Mouse (Mus musculus): ENCODE results near the gene Gm10061. TPM values are rescaled to one million over a fixed set of nuclear protein-coding genes. Genes with fewer than 3 reads are reported as not detected.
"Not testable (repeated sequence)": the region's sequence is repeated elsewhere in the genome, so short reads cannot be mapped to it uniquely, and the experiment has no call there.

Gene Gm10061
- not detected in 2 replicates for polyA plus RNA-seq (2014; fragmentation: Nextera tagmentation; extraction: Ambion mirVana)

DNA sequence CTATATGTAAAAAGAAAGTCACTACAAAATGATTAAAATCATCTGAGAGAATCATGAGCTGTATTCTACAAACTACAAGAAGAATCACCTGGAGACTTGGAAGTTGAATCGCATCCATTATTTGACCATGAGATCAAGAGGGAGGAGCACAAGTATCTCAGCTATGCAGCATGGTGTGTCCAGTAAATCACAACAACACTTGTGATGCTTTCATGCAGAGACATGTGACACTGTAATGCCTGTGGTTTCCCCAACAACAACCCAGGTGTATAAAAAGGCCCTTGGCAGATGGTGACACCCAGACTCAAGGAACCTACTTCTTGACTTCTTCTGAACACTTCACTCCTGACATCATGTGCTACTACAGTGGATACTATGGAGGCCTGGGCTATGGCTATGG, at the start of gene Gm10061:
Gene Gm10061 (plus strand): TSS at position 301 of the 400 bp plus-strand sequence.
- no peaks in the 10 kb centered on the region for H3K27me3 ChIP-seq (ENCODE audit: control insufficient read depth, insufficient read depth, low read length)
- no peak within 1 kb of the TSS for H3K4me3 ChIP-seq (ENCODE audit: low read depth, low read length)
- ATAC-seq (ENCODE audit: insufficient read depth, low FRiP score, low TSS enrichment) (no peak), DNase-seq (ENCODE audit: low spot score) (no peak)
- H3K9ac ChIP-seq (ENCODE audit: low read length): no peak within 1 kb of the TSS
- 92% methylated on average over 1 of the region's 1 CpGs for WGBS
- no peak within 1 kb of the TSS for H3K4me2 ChIP-seq (ENCODE audit: low read depth)
- H3K9me3 ChIP-seq (ENCODE audit: control insufficient read depth, low read length): no peaks in the 10 kb centered on the region
- no peak within 1 kb of the TSS for H3K27ac ChIP-seq (ENCODE audit: low read depth, low read length)
- no peaks in the 10 kb centered on the region for H3K36me3 ChIP-seq (ENCODE audit: control insufficient read depth, insufficient read depth, low read length)
- H3K4me1 ChIP-seq (ENCODE audit: control insufficient read depth, insufficient read depth, low read length): no peaks in the 10 kb centered on the region

DNA sequence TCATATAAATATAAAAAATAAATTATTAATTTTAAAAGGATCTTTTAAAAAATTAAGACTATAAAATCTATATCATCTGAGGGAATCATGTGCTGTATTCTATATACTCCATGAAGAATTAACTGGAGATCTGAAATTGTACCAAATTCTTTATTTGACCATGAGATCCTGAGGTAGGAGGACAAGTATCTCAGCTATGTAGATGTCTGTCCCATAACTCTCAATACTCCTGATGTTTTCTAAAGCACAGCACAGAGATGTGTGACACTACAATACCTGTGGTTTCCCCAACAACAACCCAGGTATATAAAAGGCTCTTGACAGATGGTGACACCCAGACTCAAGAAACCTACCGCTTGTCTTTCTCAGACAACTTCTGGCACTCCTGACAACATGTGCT, 10.3 kb upstream of the Gm10061 start, which contains the start of gene Gm6358:
Gene Gm6358 (plus strand): TSS at position 301 of the 400 bp plus-strand sequence.
- H3K27ac ChIP-seq (ENCODE audit: low read depth, low read length): no peak within 1 kb of the TSS
- no peak within 1 kb of the TSS for H3K4me2 ChIP-seq (ENCODE audit: low read depth)
- H3K4me3 ChIP-seq (ENCODE audit: low read depth, low read length): no peak within 1 kb of the TSS
- H3K9me3 ChIP-seq (ENCODE audit: control insufficient read depth, low read length): no peaks in the 10 kb centered on the region
- no peak for ATAC-seq (ENCODE audit: insufficient read depth, low FRiP score, low TSS enrichment)
- no peaks in the 10 kb centered on the region for H3K36me3 ChIP-seq (ENCODE audit: control insufficient read depth, insufficient read depth, low read length)
- DNase-seq (ENCODE audit: low spot score): no peak
- no peaks in the 10 kb centered on the region for H3K4me1 ChIP-seq (ENCODE audit: control insufficient read depth, insufficient read depth, low read length)
- no peaks in the 10 kb centered on the region for H3K27me3 ChIP-seq (ENCODE audit: control insufficient read depth, insufficient read depth, low read length)
- no peak within 1 kb of the TSS for H3K9ac ChIP-seq (ENCODE audit: low read length)
- 87% methylated on average over 1 of the region's 1 CpGs for WGBS

DNA sequence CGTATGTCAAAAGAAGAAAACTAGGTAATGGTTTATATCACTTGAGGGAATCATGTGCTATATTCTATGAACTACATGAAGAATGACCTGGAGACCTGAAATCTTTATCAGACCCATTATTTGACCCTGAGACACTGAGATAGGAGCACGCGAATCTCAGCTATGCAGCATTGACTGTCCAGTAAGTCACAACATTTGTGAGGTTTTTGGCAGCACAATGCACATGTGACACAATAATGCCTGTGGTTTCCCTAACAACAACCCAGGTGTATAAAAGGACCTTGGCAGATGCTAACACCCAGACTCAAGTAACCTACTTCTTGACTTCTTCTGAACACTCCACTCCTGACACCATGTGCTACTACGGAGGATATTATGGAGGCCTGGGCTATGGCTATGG, 6.8 kb downstream of the Gm10061 start, which contains the start of gene Gm9789:
Gene Gm9789 (plus strand): TSS at position 301 of the 400 bp plus-strand sequence.
- DNase-seq (ENCODE audit: low spot score): no peak
- Histone ChIP-seq H3K27ac (ENCODE audit: low read depth, low read length) (no peak within 1 kb of the TSS), H3K4me2 (ENCODE audit: low read depth) (no peak within 1 kb of the TSS), H3K27me3 (ENCODE audit: control insufficient read depth, insufficient read depth, low read length) (no peaks in the 10 kb centered on the region), H3K4me1 (ENCODE audit: control insufficient read depth, insufficient read depth, low read length) (no peaks in the 10 kb centered on the region), H3K36me3 (ENCODE audit: control insufficient read depth, insufficient read depth, low read length) (no peaks in the 10 kb centered on the region), H3K9ac (ENCODE audit: low read length) (no peak within 1 kb of the TSS), H3K9me3 (ENCODE audit: control insufficient read depth, low read length) (no peaks in the 10 kb centered on the region), H3K4me3 (ENCODE audit: low read depth, low read length) (no peak within 1 kb of the TSS)
- 87% methylated on average over 4 of the region's 4 CpGs for WGBS
- ATAC-seq (ENCODE audit: insufficient read depth, low FRiP score, low TSS enrichment): no peak

DNA sequence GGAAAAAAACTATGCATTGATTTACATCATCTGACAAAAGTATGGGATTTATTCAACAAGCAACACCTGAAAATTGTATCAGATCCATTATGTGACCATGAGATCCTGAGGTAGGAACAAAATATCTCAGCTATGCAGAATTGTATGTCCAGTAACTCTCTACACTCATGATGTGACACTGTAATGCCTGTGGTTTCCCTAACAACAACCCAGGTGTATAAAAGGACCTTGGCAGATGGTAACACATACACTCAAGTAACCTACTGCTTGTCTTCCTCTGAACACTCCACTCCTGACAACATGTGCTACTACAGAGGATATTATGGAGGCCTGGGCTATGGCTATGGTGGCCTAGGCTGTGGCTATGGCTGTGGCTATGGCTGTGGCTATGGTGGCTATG, 18.3 kb downstream of the Gm10061 start, which contains the start of gene Gm7735:
Gene Gm7735 (plus strand): TSS at position 301 of the 400 bp plus-strand sequence.
- not testable (repeated sequence) for H3K36me3 ChIP-seq (ENCODE audit: control insufficient read depth, insufficient read depth, low read length); H3K9me3 ChIP-seq (ENCODE audit: control insufficient read depth, low read length); H3K27ac ChIP-seq (ENCODE audit: low read depth, low read length); H3K4me1 ChIP-seq (ENCODE audit: control insufficient read depth, insufficient read depth, low read length); H3K4me3 ChIP-seq (ENCODE audit: low read depth, low read length); ATAC-seq (ENCODE audit: insufficient read depth, low FRiP score, low TSS enrichment); DNase-seq (ENCODE audit: low spot score); H3K4me2 ChIP-seq (ENCODE audit: low read depth); H3K27me3 ChIP-seq (ENCODE audit: control insufficient read depth, insufficient read depth, low read length); H3K9ac ChIP-seq (ENCODE audit: low read length)

DNA sequence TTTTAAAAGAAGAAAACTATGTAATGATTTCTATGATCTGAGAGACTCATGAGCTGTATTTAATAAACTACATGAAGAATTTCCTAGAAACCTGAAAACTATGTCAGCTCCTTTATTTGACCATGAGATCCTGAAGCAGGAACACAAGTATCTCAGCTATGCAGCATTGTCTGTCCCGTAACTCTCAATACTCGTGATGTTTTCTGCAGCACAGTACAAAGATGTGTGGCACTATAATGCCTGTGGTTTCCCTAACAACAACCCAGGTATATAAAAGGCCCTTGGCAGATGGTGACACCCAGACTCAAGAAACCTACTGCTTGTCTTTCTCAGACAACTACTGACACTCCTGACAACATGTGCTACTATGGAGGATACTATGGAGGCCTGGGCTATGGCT, 23.5 kb downstream of the Gm10061 start, which contains the start of gene 1110057P08Rik:
Gene 1110057P08Rik (plus strand): TSS at position 301 of the 400 bp plus-strand sequence.
- H3K27me3 ChIP-seq (ENCODE audit: control insufficient read depth, insufficient read depth, low read length): no peaks in the 10 kb centered on the region

DNA sequence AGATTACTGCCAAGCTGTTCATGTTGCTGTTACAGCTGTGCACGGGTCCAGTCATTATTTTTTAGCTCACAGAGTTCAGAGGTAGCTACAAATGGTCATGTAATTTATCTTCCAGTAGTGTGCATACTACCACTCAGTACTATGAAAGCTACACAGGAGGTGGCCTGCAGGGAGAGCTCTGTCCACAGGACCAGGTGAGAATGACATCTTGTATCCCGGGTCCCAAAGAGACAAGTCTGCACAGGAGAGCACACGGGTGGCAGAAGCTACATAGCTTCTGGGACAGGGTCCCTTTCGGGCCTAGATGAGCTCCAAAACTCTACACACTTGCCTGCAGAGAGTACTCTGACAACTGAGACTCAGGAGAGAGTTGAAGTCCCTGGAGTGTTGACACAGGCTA, 37.7 kb downstream of the Gm10061 start:
- Histone ChIP-seq H3K4me1 (ENCODE audit: control insufficient read depth, insufficient read depth, low read length) (no peaks in the 10 kb centered on the region), H3K9me3 (ENCODE audit: control insufficient read depth, low read length) (no peaks in the 10 kb centered on the region), H3K36me3 (ENCODE audit: control insufficient read depth, insufficient read depth, low read length) (no peaks in the 10 kb centered on the region), H3K4me2 (ENCODE audit: low read depth) (no peak overlapping the region), H3K27me3 (ENCODE audit: control insufficient read depth, insufficient read depth, low read length) (no peaks in the 10 kb centered on the region), H3K4me3 (ENCODE audit: low read depth, low read length) (no peak overlapping the region), H3K27ac (ENCODE audit: low read depth, low read length) (no peak overlapping the region), H3K9ac (ENCODE audit: low read length) (no peak overlapping the region)
- ATAC-seq (ENCODE audit: insufficient read depth, low FRiP score, low TSS enrichment) (no peak), DNase-seq (ENCODE audit: low spot score) (no peak)
- 82% methylated on average over 4 of the region's 4 CpGs for WGBS

More for the DNA sequence above, 23.5 kb downstream of the Gm10061 start, which contains the start of gene 1110057P08Rik:
- no peak within 1 kb of the TSS for H3K4me3 ChIP-seq (ENCODE audit: low read depth, low read length)
- no peak within 1 kb of the TSS for H3K4me2 ChIP-seq (ENCODE audit: low read depth)
- WGBS: 78% methylated on average over 2 of the region's 2 CpGs
- ATAC-seq (ENCODE audit: insufficient read depth, low FRiP score, low TSS enrichment): no peak
- H3K9me3 ChIP-seq (ENCODE audit: control insufficient read depth, low read length): no peaks in the 10 kb centered on the region
- no peak within 1 kb of the TSS for H3K9ac ChIP-seq (ENCODE audit: low read length)
- no peaks in the 10 kb centered on the region for H3K36me3 ChIP-seq (ENCODE audit: control insufficient read depth, insufficient read depth, low read length)
- no peak within 1 kb of the TSS for H3K27ac ChIP-seq (ENCODE audit: low read depth, low read length)
- H3K4me1 ChIP-seq (ENCODE audit: control insufficient read depth, insufficient read depth, low read length): no peaks in the 10 kb centered on the region
- no peak for DNase-seq (ENCODE audit: low spot score)

Other genes starting within 250 kb of the Gm10061 start
- gene Krtap19-9b, start 218.8 kb upstream of the Gm10061 start, polyA plus RNA-seq (2014; fragmentation: Nextera tagmentation; extraction: Ambion mirVana): not detected in 2 replicates
- gene Krtap16-3, start 188.2 kb upstream of the Gm10061 start, polyA plus RNA-seq (2014; fragmentation: Nextera tagmentation; extraction: Ambion mirVana): not detected in 2 replicates
- gene Krtap22-2, start 140.3 kb upstream of the Gm10061 start, polyA plus RNA-seq (2014; fragmentation: Nextera tagmentation; extraction: Ambion mirVana): not detected in 2 replicates
- not detected in 2 replicates for gene Gm10229, start 135.8 kb upstream of the Gm10061 start, polyA plus RNA-seq (2014; fragmentation: Nextera tagmentation; extraction: Ambion mirVana)
- gene Krtap6-1, start 119.4 kb upstream of the Gm10061 start, polyA plus RNA-seq (2014; fragmentation: Nextera tagmentation; extraction: Ambion mirVana): not detected in 2 replicates
- gene Gm10228, start 109.6 kb upstream of the Gm10061 start, polyA plus RNA-seq (2014; fragmentation: Nextera tagmentation; extraction: Ambion mirVana): not detected in 2 replicates
- not detected in 2 replicates for gene Krtap6-5, start 103.2 kb upstream of the Gm10061 start, polyA plus RNA-seq (2014; fragmentation: Nextera tagmentation; extraction: Ambion mirVana)
- not detected in 2 replicates for gene 1110025L11Rik, start 87.1 kb upstream of the Gm10061 start, polyA plus RNA-seq (2014; fragmentation: Nextera tagmentation; extraction: Ambion mirVana)
- gene Krtap6-3, start 67.1 kb upstream of the Gm10061 start, polyA plus RNA-seq (2014; fragmentation: Nextera tagmentation; extraction: Ambion mirVana): not detected in 2 replicates
- gene Gm6358, start 10.2 kb upstream of the Gm10061 start, polyA plus RNA-seq (2014; fragmentation: Nextera tagmentation; extraction: Ambion mirVana): not detected in 2 replicates
- not detected in 2 replicates for gene Gm9789, start 6.9 kb downstream of the Gm10061 start, polyA plus RNA-seq (2014; fragmentation: Nextera tagmentation; extraction: Ambion mirVana)
- not detected in 2 replicates for gene Gm7735, start 18.4 kb downstream of the Gm10061 start, polyA plus RNA-seq (2014; fragmentation: Nextera tagmentation; extraction: Ambion mirVana)
- not detected in 2 replicates for gene 1110057P08Rik, start 23.6 kb downstream of the Gm10061 start, polyA plus RNA-seq (2014; fragmentation: Nextera tagmentation; extraction: Ambion mirVana)
- not detected in 2 replicates for gene Krtap20-2, start 54.8 kb downstream of the Gm10061 start, polyA plus RNA-seq (2014; fragmentation: Nextera tagmentation; extraction: Ambion mirVana)